Mouse (Mus musculus) stomach, postnatal 0 days (tissue): ENCODE data around the gene Tmem175. TPM values are rescaled to one million over a fixed set of nuclear protein-coding genes. Genes with fewer than 3 reads are reported as not detected.

ENCODE experiments used
- ATAC-seq: fragments of 200-750 bp; cut with Nextera tagmentation; 2 replicates; pipeline ENCODE4 v1.8.0; 2017; ENCODE audit not compliant: low FRiP score, low TSS enrichment
- DNase-seq: peaks from one replicate; pipeline ENCODE4 v3.0.0-alpha.2; 2016; ENCODE audit warnings: low spot score
- H3K27ac ChIP-seq: fragments of 300-500 bp; sonication (generic); replicated peaks from 2 replicates; pipeline ENCODE4 v1.5.1; 2014; ENCODE audit warnings: mild to moderate bottlenecking, control low read depth
- H3K27me3 ChIP-seq: fragments of 300-500 bp; sonication (generic); 2 replicates; pipeline ENCODE4 v1.6.1; 2014; ENCODE audit warnings: low read length; ENCODE audit not compliant: control insufficient read depth, insufficient read depth
- H3K36me3 ChIP-seq: fragments of 300-500 bp; sonication (generic); 2 replicates; pipeline ENCODE4 v1.6.1; 2014; ENCODE audit warnings: low read length, mixed read lengths; ENCODE audit not compliant: control insufficient read depth, insufficient read depth
- H3K4me1 ChIP-seq: fragments of 300-500 bp; sonication (generic); replicated peaks from 2 replicates; pipeline ENCODE4 v1.6.1; 2014; ENCODE audit warnings: antibody characterized with exemption; ENCODE audit not compliant: control insufficient read depth, insufficient read depth
- H3K4me2 ChIP-seq: fragments of 300-500 bp; sonication (generic); replicated peaks from 2 replicates; pipeline ENCODE4 v1.6.1; 2014; ENCODE audit warnings: low read depth, mild to moderate bottlenecking, control low read depth, moderate library complexity
- H3K4me3 ChIP-seq: fragments of 300-500 bp; sonication (generic); 2 replicates; pipeline ENCODE4 v1.5.1; 2014; ENCODE audit warnings: low read depth, low read length, control low read depth
- H3K9ac ChIP-seq: fragments of 300-500 bp; sonication (generic); 2 replicates; pipeline ENCODE4 v1.6.1; 2014; ENCODE audit warnings: mild to moderate bottlenecking, low read length, control low read depth, mixed read lengths
- H3K9me3 ChIP-seq: fragments of 300-500 bp; sonication (generic); 2 replicates; pipeline ENCODE4 v1.6.1; 2016; ENCODE audit warnings: low read length; ENCODE audit not compliant: control insufficient read depth
- CTCF ChIP-seq: IDR thresholded peaks from 2 replicates; pipeline ENCODE4 v1.5.1; 2016; ENCODE audit warnings: antibody characterized with exemption, low read depth, mild to moderate bottlenecking, moderate library complexity
- EP300 ChIP-seq: optimal IDR thresholded peaks from 2 replicates; pipeline ENCODE3; 2016; ENCODE audit warnings: antibody characterized with exemption
- WGBS: fragments of 180-500 bp; shearing (Covaris S2); extraction: QIAGEN DNeasy Blood & Tissue Kit; methylation state at CpG from one replicate; pipeline ENCODE4 v1.1.7; 2014; 5-methylcytosine and 5-hydroxymethylcytosine counted together
- polyA plus RNA-seq: library from polyadenylated mRNA; unstranded; fragments of >200 nt; fragmentation: Nextera tagmentation; extraction: Ambion mirVana; gene quantifications from 2 replicates; pipeline ENCODE4 v1.2.1, GENCODE M21; 2015

The Tmem175 gene
- polyA plus RNA-seq, 1 experiment from 2014 or later = 15.6 TPM

- Histone ChIP-seq H3K4me2 (peak within 1 kb of the TSS; percentile 89), H3K9me3 (no peaks in the 10 kb centered on the region), H3K27me3 (no peaks in the 10 kb centered on the region), H3K27ac (no peak within 1 kb of the TSS), H3K9ac (peak within 1 kb of the TSS; percentile 45), H3K4me1 (no peaks in the 10 kb centered on the region; the same call in 1 of the 2 replicates), H3K36me3 (no peaks in the 10 kb centered on the region), H3K4me3 (peak within 1 kb of the TSS; percentile 65)
- ATAC-seq (peak; percentile 22), DNase-seq (peak; percentile 91)
- WGBS = 2% methylated on average over 14 of the region's 18 CpGs
- TF ChIP-seq CTCF (peak; percentile 70), EP300 (no peak)
These were observed 62.7 kb downstream of the Tmem175 start, which contains the start of gene Fgfrl1 for GRCm38 (mm10) chr5:108692271-108692670. Gene Fgfrl1, plus strand, starts transcription at chr5:108692382.

GRCm38 (mm10) chr5:108693872-108694288 lies 64.3 kb downstream of the Tmem175 start:
- Histone ChIP-seq H3K9me3 (no peaks in the 10 kb centered on the region), H3K4me3 (peak overlapping the region; percentile 65), H3K27ac (peak overlapping the region; percentile 80), H3K4me1 (no peaks in the 10 kb centered on the region; the same call in 1 of the 2 replicates), H3K4me2 (peak overlapping the region; percentile 89), H3K27me3 (no peaks in the 10 kb centered on the region), H3K9ac (peak overlapping the region; percentile 77), H3K36me3 (no peaks in the 10 kb centered on the region)
- ATAC-seq = peak; percentile 93
- WGBS = under 1% methylated on average over 26 of the region's 43 CpGs
- DNase-seq = peak; percentile 96
- TF ChIP-seq CTCF (0 out of 2 replicates have a peak, but pooled peaks have one; percentile 8), EP300 (no peak)

GRCm38 (mm10) chr5:108694352-108695261 lies 65.0 kb downstream of the Tmem175 start:
- TF ChIP-seq CTCF = no peak
- TF ChIP-seq EP300 = no peak
- peak overlapping the region; percentile 80 for H3K27ac ChIP-seq
- peak; percentile 46 for ATAC-seq
- H3K4me1 ChIP-seq = no peaks in the 10 kb centered on the region; the same call in 1 of the 2 replicates
- no peaks in the 10 kb centered on the region for H3K9me3 ChIP-seq
- peak overlapping the region; percentile 77 for H3K9ac ChIP-seq
- peak overlapping the region; percentile 65 for H3K4me3 ChIP-seq
- H3K27me3 ChIP-seq = no peaks in the 10 kb centered on the region
- under 1% methylated on average over 67 of the region's 99 CpGs for WGBS
- peak; percentile 78 for DNase-seq
- H3K36me3 ChIP-seq = no peaks in the 10 kb centered on the region
- H3K4me2 ChIP-seq = peak overlapping the region; percentile 89

GRCm38 (mm10) chr5:108695861-108696260 lies 66.3 kb downstream of the Tmem175 start:
- H3K9ac ChIP-seq = no peak overlapping the region
- no peaks in the 10 kb centered on the region for H3K9me3 ChIP-seq
- H3K4me2 ChIP-seq = peak overlapping the region; percentile 89; the same call in 1 of the 2 replicates
- H3K4me3 ChIP-seq = no peak overlapping the region
- DNase-seq (no peak), ATAC-seq (no peak)
- 91% methylated on average over 12 of the region's 12 CpGs for WGBS
- no peak overlapping the region for H3K27ac ChIP-seq
- no peaks in the 10 kb centered on the region for H3K36me3 ChIP-seq
- TF ChIP-seq CTCF (no peak), EP300 (no peak)
- no peaks in the 10 kb centered on the region for H3K27me3 ChIP-seq
- H3K4me1 ChIP-seq = no peaks in the 10 kb centered on the region; the same call in 1 of the 2 replicates

GRCm38 (mm10) chr5:108696542-108696941 lies 67.0 kb downstream of the Tmem175 start:
- no peaks in the 10 kb centered on the region for H3K36me3 ChIP-seq
- no peak overlapping the region for H3K4me2 ChIP-seq
- H3K9ac ChIP-seq = 0 out of 2 replicates have a peak overlapping the region, but pooled peaks have one; percentile 4
- H3K4me1 ChIP-seq = no peaks in the 10 kb centered on the region; the same call in 1 of the 2 replicates
- WGBS = 74% methylated on average over 3 of the region's 3 CpGs
- TF ChIP-seq CTCF (no peak), EP300 (no peak)
- H3K9me3 ChIP-seq = no peaks in the 10 kb centered on the region
- no peaks in the 10 kb centered on the region for H3K27me3 ChIP-seq
- ATAC-seq (no peak), DNase-seq (no peak)
- peak overlapping the region; percentile 69; the same call in 1 of the 2 replicates for H3K27ac ChIP-seq
- no peak overlapping the region for H3K4me3 ChIP-seq
